Mouse (Mus musculus) heart, embryonic 16.5 days (tissue): ENCODE measurements around the gene Kcnip1. TPM values are rescaled to one million over a fixed set of nuclear protein-coding genes. Genes with fewer than 3 reads are reported as not detected.

ENCODE experiments used
- ATAC-seq: fragments of 200-750 bp; cut with Nextera tagmentation; replicated peaks from 2 replicates; pipeline ENCODE4 v1.8.0; 2017; ENCODE audit warnings: moderate number of reproducible peaks; ENCODE audit not compliant: insufficient read depth, low FRiP score; ENCODE audit errors: extremely low read depth
- H3K27ac ChIP-seq: fragments of 300-500 bp; sonication (generic); 2 replicates; pipeline ENCODE4 v1.5.1; 2014; ENCODE audit warnings: mild to moderate bottlenecking, low read length, control low read depth, moderate library complexity
- H3K27me3 ChIP-seq: fragments of 300-500 bp; sonication (generic); 2 replicates; pipeline ENCODE4 v1.6.1; 2014; ENCODE audit warnings: low read length, mixed read lengths; ENCODE audit not compliant: control insufficient read depth, insufficient read depth
- H3K36me3 ChIP-seq: fragments of 300-500 bp; sonication (generic); 2 replicates; pipeline ENCODE4 v1.6.1; 2014; ENCODE audit not compliant: control insufficient read depth, insufficient read depth
- H3K4me1 ChIP-seq: fragments of 300-500 bp; sonication (generic); 2 replicates; pipeline ENCODE4 v1.6.1; 2014; ENCODE audit warnings: low read length, mixed read lengths; ENCODE audit not compliant: control insufficient read depth, insufficient read depth
- H3K4me2 ChIP-seq: fragments of 300-500 bp; sonication (generic); 2 replicates; pipeline ENCODE4 v1.6.1; 2014; ENCODE audit warnings: low read depth, mild to moderate bottlenecking, control low read depth, low read length
- H3K4me3 ChIP-seq: fragments of 300-500 bp; sonication (generic); 2 replicates; pipeline ENCODE4 v1.5.1; 2014; ENCODE audit warnings: mild to moderate bottlenecking, control low read depth, low read length
- H3K9ac ChIP-seq: fragments of 300-500 bp; sonication (generic); 2 replicates; pipeline ENCODE4 v1.6.1; 2014; ENCODE audit warnings: low read length, control low read depth
- H3K9me3 ChIP-seq: fragments of 300-500 bp; sonication (generic); replicated peaks from 2 replicates; pipeline ENCODE4 v1.6.1; 2016; ENCODE audit warnings: low read length; ENCODE audit not compliant: control insufficient read depth
- WGBS: fragments of 180-500 bp; shearing (Covaris S2); extraction: QIAGEN DNeasy Blood & Tissue Kit; methylation state at CpG from one replicate; pipeline ENCODE4 v1.1.7; 2014; 5-methylcytosine and 5-hydroxymethylcytosine counted together
- polyA plus RNA-seq: library from polyadenylated mRNA; unstranded; fragments of >200 nt; fragmentation: Nextera tagmentation; extraction: Ambion mirVana; gene quantifications from 2 replicates; pipeline ENCODE4 v1.2.1, GENCODE M21; 2015

Kcnip1 gene
- polyA plus RNA-seq, 1 experiment from 2014 or later: 0.20 TPM

DNA sequence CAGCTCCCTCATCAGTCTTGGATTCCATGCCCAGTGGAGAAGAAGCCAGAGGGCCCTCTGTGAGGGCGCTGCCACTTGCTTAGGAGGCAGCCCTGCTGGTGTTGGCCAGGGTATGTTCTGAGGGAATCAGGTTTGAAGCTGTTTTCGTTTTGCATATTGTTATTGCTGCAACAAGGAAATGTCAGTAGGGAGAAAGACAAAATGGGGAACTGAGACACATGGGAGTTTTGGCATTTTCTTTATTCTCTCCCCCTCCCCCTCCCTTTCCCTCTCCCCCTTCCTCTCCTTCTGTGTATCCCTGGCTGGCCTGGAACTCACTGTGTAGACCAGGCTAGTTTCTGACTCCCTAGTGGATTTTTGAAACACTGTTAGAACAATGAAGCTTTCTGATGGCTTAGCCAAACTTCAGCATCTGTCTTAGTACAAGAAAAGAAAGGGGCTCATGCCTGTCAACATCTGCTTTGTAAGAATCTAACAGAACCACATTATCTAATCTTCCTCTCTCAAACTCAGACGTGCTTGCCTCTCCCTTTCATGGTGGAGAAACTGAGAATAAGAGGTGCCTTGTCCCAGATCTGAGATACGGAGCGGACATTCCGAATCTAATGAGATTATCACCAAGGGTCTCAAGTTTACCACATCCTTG, 19.2 kb upstream of the Kcnip1 start:
- no peak overlapping the region for H3K9ac ChIP-seq
- H3K9me3 ChIP-seq: no peaks in the 10 kb centered on the region
- H3K4me2 ChIP-seq: no peak overlapping the region
- H3K4me3 ChIP-seq: no peak overlapping the region
- H3K4me1 ChIP-seq: no peaks in the 10 kb centered on the region
- no peaks in the 10 kb centered on the region for H3K27me3 ChIP-seq
- 0 out of 2 replicates have a peak overlapping the region, but pooled peaks have one; percentile 21 for H3K27ac ChIP-seq
- ATAC-seq: no peak
- WGBS: 46% methylated on average over 6 of the region's 6 CpGs
- H3K36me3 ChIP-seq: no peaks in the 10 kb centered on the region

GRCm38 (mm10) chr11:34010859-34011172, 17.9 kb upstream of the Kcnip1 start:
- Histone ChIP-seq H3K4me2 (no peak overlapping the region), H3K9ac (no peak overlapping the region), H3K9me3 (no peaks in the 10 kb centered on the region), H3K27ac (peak overlapping the region; percentile 74), H3K27me3 (no peaks in the 10 kb centered on the region), H3K4me3 (no peak overlapping the region), H3K4me1 (no peaks in the 10 kb centered on the region), H3K36me3 (no peaks in the 10 kb centered on the region)
- peak; percentile 76 for ATAC-seq
- 33% methylated on average over 4 of the region's 4 CpGs for WGBS

GRCm38 (mm10) chr11:34010133-34010858, 17.3 kb upstream of the Kcnip1 start:
- no peaks in the 10 kb centered on the region for H3K27me3 ChIP-seq
- no peak overlapping the region for H3K9ac ChIP-seq
- peak; percentile 30; the same call in 1 of the 2 replicates for ATAC-seq
- H3K9me3 ChIP-seq: no peaks in the 10 kb centered on the region
- no peak overlapping the region for H3K4me2 ChIP-seq
- WGBS: 55% methylated on average over 7 of the region's 7 CpGs
- H3K27ac ChIP-seq: peak overlapping the region; percentile 74
- H3K4me1 ChIP-seq: no peaks in the 10 kb centered on the region
- no peak overlapping the region for H3K4me3 ChIP-seq
- H3K36me3 ChIP-seq: no peaks in the 10 kb centered on the region

GRCm38 (mm10) chr11:34009316-34010087, 16.6 kb upstream of the Kcnip1 start:
- WGBS: 74% methylated on average over 12 of the region's 12 CpGs
- peak overlapping the region; percentile 74 for H3K27ac ChIP-seq

GRCm38 (mm10) chr11:34008702-34009101, 15.8 kb upstream of the Kcnip1 start:
- no peaks in the 10 kb centered on the region for H3K36me3 ChIP-seq
- H3K4me2 ChIP-seq: peak overlapping the region; percentile 35; the same call in 1 of the 2 replicates
- H3K4me1 ChIP-seq: no peaks in the 10 kb centered on the region
- no peaks in the 10 kb centered on the region for H3K27me3 ChIP-seq
- H3K4me3 ChIP-seq: peak overlapping the region; percentile 15; the same call in 1 of the 2 replicates
- ATAC-seq: no peak
- H3K9ac ChIP-seq: 0 out of 2 replicates have a peak overlapping the region, but pooled peaks have one; percentile 36
- no peaks in the 10 kb centered on the region for H3K9me3 ChIP-seq
- 35% methylated on average over 9 of the region's 9 CpGs for WGBS
- H3K27ac ChIP-seq: peak overlapping the region; percentile 77

More at GRCm38 (mm10) chr11:34009316-34010087, 16.6 kb upstream of the Kcnip1 start:
- H3K27me3 ChIP-seq: no peaks in the 10 kb centered on the region
- no peaks in the 10 kb centered on the region for H3K9me3 ChIP-seq
- no peaks in the 10 kb centered on the region for H3K4me1 ChIP-seq
- H3K9ac ChIP-seq: no peak overlapping the region
- H3K4me3 ChIP-seq: no peak overlapping the region
- H3K4me2 ChIP-seq: no peak overlapping the region
- no peaks in the 10 kb centered on the region for H3K36me3 ChIP-seq
- ATAC-seq: peak; percentile 26; the same call in 1 of the 2 replicates

- Histone ChIP-seq H3K9me3 (no peaks in the 10 kb centered on the region), H3K4me1 (no peaks in the 10 kb centered on the region), H3K4me2 (peak overlapping the region; percentile 35), H3K27me3 (no peaks in the 10 kb centered on the region), H3K9ac (0 out of 2 replicates have a peak overlapping the region, but pooled peaks have one; percentile 36), H3K36me3 (no peaks in the 10 kb centered on the region), H3K27ac (peak overlapping the region; percentile 77), H3K4me3 (no peak overlapping the region; the same call in 1 of the 2 replicates)
- no peak for ATAC-seq
- 69% methylated on average over 11 of the region's 11 CpGs for WGBS
Observed at GRCm38 (mm10) chr11:34008214-34008613, 15.3 kb upstream of the Kcnip1 start.

GRCm38 (mm10) chr11:34007616-34008015, 14.7 kb upstream of the Kcnip1 start:
- Histone ChIP-seq H3K4me2 (no peak overlapping the region), H3K27me3 (no peaks in the 10 kb centered on the region), H3K36me3 (no peaks in the 10 kb centered on the region), H3K9me3 (no peaks in the 10 kb centered on the region), H3K4me1 (no peaks in the 10 kb centered on the region), H3K9ac (no peak overlapping the region), H3K27ac (no peak overlapping the region), H3K4me3 (no peak overlapping the region)
- no peak for ATAC-seq
- WGBS: 63% methylated on average over 2 of the region's 2 CpGs

GRCm38 (mm10) chr11:34002593-34002965, 9.6 kb upstream of the Kcnip1 start:
- Histone ChIP-seq H3K4me2 (no peak overlapping the region), H3K27me3 (no peaks in the 10 kb centered on the region), H3K36me3 (no peaks in the 10 kb centered on the region), H3K4me1 (no peaks in the 10 kb centered on the region), H3K4me3 (no peak overlapping the region), H3K9me3 (no peaks in the 10 kb centered on the region), H3K9ac (no peak overlapping the region), H3K27ac (no peak overlapping the region)
- ATAC-seq: no peak
- 69% methylated on average over 5 of the region's 5 CpGs for WGBS
